Mouse (Mus musculus): Measurements from ENCODE around the gene Il34. TPM values are rescaled to one million over a fixed set of nuclear protein-coding genes. Genes with fewer than 3 reads are reported as not detected.

Il34 gene
- total RNA-seq, 1 experiment from 2014 or later: not detected

DNA sequence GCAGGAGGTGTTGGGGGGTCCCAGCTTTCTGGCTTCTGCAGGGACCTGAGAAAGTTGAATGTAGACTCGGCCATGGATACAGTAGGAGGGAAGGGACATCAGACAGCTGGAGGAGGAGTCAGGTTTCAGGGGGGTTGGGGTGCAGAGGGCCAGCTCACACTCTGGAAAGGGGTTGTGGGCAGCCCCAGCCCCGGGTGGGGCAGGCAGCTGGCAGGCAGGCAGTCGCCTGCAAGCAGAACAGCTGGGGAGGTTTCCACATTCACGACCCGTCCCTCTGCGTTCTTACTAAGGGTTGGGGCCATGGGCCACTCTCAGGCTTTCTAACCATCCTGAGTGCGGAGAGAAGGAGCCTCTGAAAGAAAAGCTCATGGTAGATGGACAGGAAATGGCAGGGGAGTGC is 88.6 kb downstream of the Il34 start:
- ATAC-seq (replicated peaks; ENCODE audit: low read depth, poor library complexity, severe bottlenecking): no peak

DNA sequence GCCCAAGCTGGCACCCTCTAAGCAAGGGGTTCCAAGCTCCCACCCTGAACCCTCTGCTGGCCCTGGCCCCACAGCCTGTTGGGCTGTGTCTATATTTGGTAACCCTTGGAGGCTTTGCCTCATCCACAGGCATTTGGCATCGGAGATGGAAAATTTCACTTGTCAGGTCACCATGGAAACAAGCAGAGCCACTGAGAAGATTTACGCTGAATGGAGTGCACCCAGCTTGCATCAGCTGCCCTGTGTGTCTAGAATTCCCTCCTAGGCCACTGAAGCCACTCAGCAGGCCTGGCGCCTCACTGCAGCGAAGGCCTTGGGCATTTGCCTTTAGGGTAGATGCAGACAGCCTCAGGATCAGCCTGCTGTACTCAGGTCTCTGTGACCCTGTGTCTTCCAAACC is 89.6 kb downstream of the Il34 start:
- no peak for ATAC-seq (replicated peaks; ENCODE audit: low read depth, poor library complexity, severe bottlenecking)

DNA sequence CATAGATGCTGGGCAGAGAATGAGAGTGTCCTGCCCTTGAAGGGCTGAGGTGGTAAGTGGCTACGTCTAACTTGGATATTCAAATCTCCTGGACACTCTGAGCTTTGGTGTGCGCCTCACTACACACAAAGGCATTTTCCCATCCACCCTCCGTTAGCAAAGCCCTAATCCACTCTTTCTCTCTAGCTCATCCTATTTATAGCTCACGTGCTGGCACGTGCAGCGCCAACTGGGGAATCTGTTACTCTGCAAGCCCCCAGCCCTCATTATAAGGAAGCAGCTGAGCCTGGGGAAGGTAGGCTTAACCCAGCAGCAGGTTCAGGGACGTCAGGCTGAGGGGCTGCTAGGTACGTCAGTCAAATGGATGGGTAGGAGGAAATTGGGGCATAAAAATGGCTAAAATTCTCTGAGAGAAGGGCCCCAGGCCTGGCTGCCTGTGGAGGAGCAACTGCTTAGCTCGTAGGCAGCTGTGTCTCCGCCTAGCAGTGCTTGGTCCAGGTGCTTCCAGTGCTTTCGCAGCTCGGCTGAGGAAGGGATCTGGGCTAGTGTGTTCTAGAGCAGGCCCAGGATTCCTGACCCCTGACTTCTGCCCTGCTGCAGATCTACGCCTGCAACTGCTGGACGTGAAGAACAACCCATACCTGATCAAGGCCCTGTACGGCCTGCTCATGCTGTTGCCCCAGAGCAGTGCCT is 90.8 kb downstream of the Il34 start:
- ATAC-seq (replicated peaks; ENCODE audit: low read depth, poor library complexity, severe bottlenecking): no peak

DNA sequence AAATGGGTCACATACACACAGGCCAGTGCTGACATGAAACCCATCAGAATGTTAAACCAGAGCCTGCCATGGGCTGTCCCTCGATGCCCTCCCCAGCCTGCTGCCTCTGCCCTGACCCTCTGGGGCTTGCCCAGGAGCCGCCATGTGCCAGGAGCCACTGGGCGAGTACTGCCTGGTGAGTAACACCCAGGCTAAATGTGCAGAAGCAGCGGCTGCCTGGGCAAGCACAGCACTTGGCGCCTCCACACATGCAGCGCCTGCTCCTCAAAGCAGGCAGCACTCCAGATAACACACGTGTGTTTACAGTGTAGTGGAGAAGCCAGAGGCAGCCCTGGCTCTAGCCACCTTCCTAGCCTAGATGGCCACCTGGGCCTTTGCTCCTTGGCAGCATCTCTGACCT is 92.7 kb downstream of the Il34 start:
- ATAC-seq (replicated peaks; ENCODE audit: low read depth, poor library complexity, severe bottlenecking): no peak

DNA sequence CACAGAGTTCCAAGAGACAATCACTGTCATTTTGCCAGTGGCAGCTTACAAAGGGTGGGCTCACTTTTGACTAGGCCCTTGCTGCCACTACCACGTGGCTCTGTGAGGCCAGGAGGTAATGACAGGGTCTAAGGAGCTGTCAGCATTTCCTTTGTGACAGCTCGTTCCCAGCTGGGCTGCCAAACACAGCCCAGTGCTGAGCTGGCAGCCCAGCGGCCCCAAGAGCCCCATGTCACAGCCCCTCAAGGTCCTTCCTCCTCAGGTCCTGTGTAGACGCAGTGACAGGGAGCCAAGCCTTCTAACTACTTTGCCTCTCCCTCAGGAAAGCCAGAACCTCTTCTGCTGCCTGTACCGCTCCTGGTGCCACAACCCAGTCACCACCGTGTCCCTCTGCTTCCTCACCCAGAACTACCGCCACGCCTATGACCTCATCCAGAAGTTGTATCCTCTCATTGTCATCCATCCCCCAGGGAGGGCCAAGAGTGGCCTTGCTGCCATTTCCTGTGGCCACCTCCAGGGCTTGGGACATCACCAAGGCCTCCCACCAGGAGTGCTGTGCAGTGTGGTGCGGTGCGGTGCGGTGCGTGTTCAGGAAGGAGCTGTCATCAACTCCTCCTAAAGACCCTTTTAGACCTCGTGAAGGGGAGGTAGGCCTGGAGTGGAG is 94.3 kb downstream of the Il34 start:
- ATAC-seq (replicated peaks; ENCODE audit: low read depth, poor library complexity, severe bottlenecking): no peak

DNA sequence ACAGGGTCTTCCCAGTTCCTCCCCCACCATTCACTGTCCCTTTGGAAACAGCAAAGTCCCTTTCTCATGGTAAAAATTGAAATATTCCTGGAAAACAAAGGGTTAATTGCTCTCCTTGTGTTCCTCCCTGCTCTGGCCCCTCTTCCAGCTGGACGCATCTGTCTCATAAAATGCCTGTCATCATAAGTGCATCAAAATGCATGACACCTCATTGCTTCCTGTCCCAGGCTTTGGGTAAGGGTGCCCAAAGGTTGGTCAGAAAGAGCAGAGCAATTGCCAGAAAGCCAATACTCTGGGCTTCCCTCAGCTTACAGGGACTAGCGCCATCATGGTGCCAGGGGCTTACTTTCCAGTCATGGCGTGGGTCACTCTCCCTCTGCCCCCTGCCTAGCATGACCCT is 95.1 kb downstream of the Il34 start:
- ATAC-seq (replicated peaks; ENCODE audit: low read depth, poor library complexity, severe bottlenecking): no peak

DNA sequence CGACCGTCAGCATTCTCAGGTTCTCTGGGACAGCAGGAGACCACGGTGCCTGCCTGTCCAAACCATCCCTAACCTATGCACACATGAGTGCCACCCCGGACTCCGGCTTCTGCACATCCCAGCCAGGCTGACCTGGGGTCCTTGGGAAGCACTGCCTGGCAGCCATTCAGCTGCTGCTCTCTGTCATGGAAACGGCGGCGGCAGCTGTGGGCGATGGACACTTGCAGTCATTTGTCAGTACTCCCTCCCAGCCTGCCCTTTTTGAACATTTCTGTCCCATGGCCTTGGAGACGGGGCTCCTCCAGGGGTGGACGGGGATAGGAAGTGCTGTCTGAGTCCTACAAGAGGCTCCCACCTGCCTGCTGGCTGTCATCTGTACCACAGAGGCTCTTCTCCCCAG is 97.3 kb downstream of the Il34 start:
- no peak for ATAC-seq (replicated peaks; ENCODE audit: low read depth, poor library complexity, severe bottlenecking)

DNA sequence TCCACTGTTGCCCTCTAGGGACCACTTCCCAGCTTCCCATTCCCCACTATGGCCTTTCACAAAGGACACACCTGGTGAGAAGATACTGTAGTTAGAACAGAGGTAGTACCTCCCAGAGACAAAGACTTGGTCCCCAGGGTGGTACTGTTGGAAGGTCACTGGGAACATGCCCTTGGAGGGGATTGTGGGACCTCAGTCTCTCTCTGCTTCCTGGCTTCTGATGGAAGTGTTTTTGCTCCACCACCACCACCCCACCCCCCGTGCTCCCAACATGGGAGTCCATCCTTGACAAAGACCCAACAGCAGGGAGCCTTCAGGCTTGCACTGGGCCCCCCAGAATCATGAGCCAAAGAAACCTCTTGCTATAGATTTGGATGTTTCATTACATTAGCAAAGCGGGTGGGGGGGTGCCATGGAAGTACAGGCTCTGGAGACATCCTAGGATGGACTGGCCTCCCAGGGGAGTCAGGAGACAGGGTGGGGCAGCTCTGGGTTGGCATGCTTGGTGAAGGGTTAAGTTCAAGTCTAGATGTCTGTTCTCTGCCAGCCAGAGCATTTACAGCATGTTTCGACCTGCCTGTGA is 99.3 kb downstream of the Il34 start:
- ATAC-seq (replicated peaks; ENCODE audit: low read depth, poor library complexity, severe bottlenecking): no peak

DNA sequence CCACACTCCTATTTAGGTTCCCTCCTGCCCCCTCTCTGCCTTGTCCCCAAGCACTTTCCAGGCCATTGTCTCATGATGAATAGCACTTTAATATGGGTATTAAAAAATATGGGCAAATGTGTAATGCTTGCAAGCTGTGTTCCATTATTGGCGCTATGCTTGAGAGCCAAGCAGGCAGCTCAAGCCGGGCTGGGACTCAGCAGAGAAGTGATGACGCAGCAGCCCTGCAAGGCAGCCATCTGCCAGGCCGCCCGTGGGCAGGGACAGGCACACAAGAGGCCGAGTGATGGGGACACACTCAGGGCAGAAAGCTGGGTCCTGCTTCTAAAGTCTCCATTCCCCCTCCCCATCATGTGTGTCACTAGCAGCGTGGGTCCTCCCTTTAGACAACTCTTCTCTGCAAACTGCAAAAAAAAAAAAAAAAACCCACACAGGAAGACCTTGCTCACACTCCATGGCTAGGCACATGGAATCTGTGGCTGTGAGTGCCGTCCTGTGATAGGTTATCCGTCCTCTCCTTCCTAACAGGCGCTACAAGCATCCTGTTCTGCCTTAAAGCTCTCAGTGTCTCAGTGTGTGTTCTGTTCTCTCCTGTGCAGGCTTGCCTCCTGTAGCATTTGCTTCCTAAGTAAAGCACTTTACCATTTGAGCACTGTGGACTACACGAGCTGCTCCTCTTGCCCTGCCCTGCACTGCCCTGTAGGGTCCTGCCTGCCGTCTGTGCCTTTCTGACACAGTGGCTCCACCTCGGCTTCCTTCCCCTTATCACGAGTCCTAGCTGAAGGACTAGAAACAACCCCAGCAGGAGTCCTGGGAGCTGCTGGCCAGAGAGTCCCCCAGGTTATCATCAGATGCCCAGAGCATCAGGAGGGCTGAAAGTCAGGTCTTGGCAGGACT is 100.1 kb downstream of the Il34 start:
- ATAC-seq (replicated peaks; ENCODE audit: low read depth, poor library complexity, severe bottlenecking): peak; percentile 33; the same call in 1 of the 2 replicates

DNA sequence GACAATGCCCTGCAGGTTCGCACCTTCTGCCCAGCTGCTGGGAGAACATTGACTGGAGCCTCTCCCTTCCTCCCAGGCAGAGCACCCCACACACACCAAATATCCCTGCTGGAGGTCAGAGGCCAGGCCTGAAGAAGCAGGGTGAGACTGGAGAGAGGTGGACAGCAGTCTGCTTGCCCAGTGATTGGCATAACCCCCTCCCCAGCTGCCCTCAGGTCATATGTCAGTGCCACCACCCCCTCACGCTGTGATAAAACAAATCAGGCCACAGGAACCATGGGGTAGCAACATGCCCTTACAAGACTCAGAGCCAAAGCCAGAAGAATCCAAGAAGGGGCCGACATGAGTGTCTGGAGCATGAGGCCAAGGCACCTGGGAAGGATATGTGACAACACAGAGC is 101.6 kb downstream of the Il34 start:
- no peak for ATAC-seq (replicated peaks; ENCODE audit: low read depth, poor library complexity, severe bottlenecking)

DNA sequence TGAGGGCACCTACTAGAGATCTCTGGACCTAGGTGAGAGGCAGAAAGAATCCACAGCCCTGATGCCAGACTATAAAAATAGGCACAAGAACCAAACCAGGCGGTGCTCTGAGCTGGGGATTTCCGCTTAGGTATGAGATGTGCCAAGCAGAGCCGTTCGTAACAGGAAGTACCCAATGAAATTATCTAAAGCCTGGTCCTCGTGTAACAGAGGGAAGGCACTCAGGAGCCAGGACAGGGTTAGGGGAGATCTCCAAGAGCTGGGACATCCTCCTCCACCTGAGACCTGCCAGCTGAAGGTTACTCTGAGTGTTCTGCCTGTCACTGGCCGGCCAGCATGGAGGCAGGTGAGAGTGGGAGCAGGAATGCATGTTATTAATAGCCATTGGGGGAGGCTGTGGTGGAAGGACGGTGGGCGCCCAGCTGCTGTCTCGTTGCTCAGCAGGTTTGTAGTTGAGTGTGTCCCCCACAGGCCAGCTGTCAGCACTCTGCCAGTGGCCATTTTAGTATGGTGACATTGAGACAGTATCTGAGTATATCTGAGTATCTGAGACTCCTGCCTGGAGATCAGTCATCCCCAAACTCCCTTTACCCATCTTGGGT is 102.2 kb downstream of the Il34 start:
- no peak for ATAC-seq (replicated peaks; ENCODE audit: low read depth, poor library complexity, severe bottlenecking)

DNA sequence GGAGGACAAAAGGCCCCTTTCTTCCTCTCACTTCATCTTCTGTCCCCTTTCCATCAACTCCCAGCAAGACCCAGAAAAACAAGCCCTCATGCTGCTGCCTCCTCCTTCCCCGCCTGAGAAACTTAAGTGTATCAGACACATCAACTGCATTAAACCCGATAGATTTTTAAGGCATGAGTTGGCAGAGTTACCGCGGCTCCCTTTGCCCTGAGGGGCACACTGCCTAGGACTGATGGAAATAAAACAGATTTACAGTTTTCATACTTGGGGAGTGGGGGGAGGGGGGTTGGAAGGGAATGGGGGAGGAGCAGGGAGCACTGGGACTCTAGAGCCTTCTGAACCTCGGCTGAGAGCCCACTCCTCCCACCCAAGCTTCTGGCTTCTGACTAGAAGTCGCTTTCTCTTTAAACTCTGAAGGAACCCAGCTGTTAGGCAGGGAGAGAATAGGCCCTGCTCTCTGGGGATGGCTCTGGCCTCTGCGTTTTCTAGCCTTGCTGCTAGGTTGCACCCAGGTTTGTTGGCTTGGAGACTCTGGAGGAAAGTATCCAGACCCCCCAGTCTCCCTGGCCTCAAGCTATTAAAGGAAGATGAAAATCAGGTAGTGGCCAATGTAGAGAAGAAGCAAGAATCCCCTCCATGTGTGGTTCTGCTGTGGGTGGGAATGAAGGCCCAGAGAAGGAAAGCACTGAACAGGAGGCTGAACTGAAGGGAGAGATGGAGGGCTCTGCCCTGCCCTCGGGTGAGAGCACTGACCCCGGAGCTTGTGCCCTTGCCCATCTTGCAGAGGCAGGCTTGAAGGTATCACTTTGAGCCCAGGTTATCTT is 102.9 kb downstream of the Il34 start:
- no peak for ATAC-seq (replicated peaks; ENCODE audit: low read depth, poor library complexity, severe bottlenecking)

DNA sequence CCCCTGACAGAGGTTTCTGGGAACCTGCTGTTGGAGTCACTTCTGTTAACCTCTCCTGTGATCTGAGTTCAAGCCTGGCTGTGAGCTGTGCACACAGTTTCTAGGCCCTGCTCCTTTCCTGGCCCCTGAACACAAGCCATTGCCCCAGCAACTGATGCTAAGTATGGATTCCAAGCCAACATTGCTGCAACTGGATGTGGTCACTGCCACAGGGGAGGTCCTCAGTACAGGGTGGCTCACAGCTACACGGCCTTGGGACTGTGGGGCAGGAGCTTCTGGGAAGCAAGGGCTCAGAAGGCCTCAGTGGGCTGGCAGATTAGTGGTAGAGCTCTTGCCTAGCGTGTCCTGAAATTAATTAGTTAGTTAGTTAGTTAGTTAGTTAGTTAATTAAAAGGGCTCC is 105.2 kb downstream of the Il34 start:
- ATAC-seq (replicated peaks; ENCODE audit: low read depth, poor library complexity, severe bottlenecking): no peak

DNA sequence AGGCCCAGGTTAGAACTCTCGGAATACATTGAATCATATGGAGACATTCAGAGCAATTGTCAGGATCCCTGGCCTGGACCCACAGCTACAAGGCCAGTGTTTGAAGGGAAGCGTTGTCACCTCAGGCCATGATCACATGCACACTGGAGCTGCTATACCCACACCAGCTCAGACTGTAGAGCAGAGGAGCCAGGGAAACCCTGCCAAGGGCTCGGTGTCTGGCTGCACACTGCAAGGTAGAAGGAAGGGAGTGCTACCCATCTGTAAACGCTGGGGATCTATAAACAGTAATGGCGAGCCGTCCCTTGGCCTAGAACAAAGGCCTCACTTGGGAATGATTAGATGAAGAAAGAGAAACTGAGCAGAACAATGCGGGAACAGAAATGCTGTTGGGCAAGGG is 106.2 kb downstream of the Il34 start:
- ATAC-seq (replicated peaks; ENCODE audit: low read depth, poor library complexity, severe bottlenecking): no peak

DNA sequence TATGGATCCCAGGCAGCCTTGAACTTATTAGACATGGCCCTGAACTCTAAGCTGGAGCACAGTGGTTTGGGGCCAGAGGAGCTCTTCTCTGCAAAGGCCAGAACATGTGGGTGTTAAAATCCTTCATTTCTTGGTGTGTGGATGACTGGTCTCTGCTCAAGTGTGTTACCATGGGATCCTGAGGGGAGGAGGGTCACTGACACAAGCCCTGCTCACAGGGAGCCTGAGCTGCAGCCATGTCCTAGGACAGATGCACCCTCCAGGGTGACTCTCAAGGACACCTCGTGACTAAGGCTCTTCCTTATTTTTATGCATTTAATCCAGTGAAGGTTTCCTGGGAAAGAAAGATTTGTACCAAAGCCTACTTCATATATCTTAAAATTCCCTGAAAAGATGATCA is 107.6 kb downstream of the Il34 start:
- ATAC-seq (replicated peaks; ENCODE audit: low read depth, poor library complexity, severe bottlenecking): no peak

DNA sequence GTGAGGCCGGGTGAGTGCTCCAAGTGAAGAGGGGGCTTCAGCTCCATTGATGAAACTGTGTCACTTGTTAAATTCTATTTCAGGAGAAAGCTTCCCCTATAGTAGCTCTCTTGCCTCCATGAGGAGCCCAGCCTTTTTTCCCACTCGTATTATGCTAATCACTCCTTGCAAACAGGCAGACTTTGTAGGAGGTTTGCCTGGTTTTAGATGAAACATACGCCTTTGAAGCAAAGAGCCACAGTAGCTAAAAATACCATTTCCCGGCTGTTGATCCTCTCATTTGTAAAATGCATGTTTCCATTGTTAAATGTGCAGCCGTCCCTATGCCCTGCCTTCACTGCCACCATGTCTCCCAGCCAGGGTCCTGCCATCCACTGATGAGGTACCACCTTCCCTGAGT is 108.2 kb downstream of the Il34 start:
- no peak for ATAC-seq (replicated peaks; ENCODE audit: low read depth, poor library complexity, severe bottlenecking)

DNA sequence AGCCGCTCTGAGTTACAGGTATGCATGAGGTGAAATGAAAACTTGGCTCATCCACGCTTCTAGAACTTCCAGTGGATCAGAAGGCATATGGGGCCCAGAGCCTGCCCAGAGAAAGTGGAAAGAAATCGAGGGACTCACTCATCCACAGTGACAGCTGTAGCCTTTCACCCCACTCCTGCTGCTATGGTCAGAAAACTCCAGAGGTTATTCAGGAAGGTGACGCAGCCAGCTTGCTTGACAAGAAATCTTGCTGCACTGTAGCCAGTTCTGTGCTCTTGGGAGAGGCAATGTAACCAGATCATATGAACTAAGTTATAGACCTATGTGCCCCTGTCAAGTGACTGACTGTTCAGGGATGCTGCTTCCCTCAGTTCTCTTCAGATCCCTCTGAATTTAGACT is 109.7 kb downstream of the Il34 start:
- ATAC-seq (replicated peaks; ENCODE audit: low read depth, poor library complexity, severe bottlenecking): no peak

DNA sequence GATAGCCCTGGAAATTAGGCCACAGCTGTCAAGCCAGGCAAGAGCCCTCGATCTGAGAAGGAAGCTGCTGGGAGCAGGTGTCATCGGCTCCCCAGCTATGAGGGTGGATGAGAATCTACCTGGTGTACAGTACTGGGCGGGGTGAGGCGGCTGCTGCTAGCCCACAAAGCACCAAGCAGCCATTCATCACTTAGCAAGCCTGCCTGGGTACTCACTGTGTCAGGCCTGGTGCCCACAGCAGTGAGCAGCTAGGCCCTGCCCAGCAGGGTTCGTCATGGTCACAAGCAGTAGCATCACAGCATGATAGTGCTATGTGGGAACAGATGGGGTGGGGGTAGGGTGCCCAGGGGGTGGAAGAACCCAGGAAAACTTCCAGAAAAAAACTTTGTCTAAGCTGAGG is 110.3 kb downstream of the Il34 start:
- no peak for ATAC-seq (replicated peaks; ENCODE audit: low read depth, poor library complexity, severe bottlenecking)

DNA sequence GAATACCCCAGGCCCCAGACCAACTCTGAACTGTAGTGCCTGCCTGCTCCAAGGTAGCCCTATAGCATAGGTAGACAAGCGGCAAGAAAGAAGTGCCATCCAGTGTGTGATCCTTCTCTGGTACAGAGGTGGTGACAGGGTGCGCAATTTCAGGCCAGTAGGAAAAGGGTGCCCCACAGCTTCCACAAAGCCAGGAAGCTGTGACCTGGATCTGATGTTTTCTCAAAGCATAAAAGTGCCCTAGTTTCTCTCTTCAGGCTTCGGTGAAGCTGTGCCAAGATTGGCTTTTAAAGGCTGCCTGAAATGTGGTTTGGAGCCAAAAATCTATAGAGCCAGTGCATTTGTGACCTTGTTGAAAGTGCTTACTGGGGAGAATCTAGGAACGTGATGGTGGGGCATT is 110.9 kb downstream of the Il34 start:
- ATAC-seq (replicated peaks; ENCODE audit: low read depth, poor library complexity, severe bottlenecking): no peak

DNA sequence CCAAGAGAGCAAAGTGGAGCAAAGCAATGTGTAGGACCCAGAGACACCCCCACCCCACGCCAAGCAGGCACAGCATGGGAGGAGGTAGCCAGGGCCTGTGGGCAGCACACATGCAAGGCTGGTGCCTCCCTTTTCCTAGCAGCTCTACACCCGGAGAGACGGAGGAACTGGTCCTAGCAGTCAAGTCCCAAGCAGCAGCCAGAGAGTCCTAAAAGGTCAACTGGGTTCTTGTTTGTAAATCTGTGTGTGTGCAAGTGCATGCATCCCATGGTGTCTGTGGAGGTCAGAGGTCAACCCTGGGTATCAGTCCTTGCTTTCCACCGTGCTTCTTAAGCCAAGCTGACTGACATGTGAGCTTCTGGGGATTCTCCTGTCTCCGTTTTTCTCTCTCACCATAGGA is 111.5 kb downstream of the Il34 start:
- ATAC-seq (replicated peaks; ENCODE audit: low read depth, poor library complexity, severe bottlenecking): no peak
